Mouse (Mus musculus): Measurements from ENCODE around the gene Aspdh. TPM values are rescaled to one million over a fixed set of nuclear protein-coding genes. Genes with fewer than 3 reads are reported as not detected.

The Aspdh gene
- polyA plus RNA-seq, 1 experiment from 2014 or later = 3.9 TPM

GRCm38 (mm10) chr7:44475046-44475614, 9.9 kb downstream of the Aspdh start:
- H3K9ac ChIP-seq (ENCODE audit: low read depth, low read length) = peak overlapping the region; percentile 31; the same call in 1 of the 2 replicates
- H3K27me3 ChIP-seq (ENCODE audit: control insufficient read depth, insufficient read depth, low read depth, low read length) = no peaks in the 10 kb centered on the region; the same call in 1 of the 2 replicates
- no peaks in the 10 kb centered on the region for H3K36me3 ChIP-seq (ENCODE audit: control insufficient read depth, insufficient read depth, low read length)
- H3K4me2 ChIP-seq (ENCODE audit: low read length) = no peak overlapping the region
- H3K4me3 ChIP-seq (ENCODE audit: low read depth, low read length) = no peak overlapping the region
- no peak for ATAC-seq
- peak overlapping the region; percentile 40 for H3K27ac ChIP-seq (ENCODE audit: low read length)
- H3K9me3 ChIP-seq (replicated peaks; ENCODE audit: control insufficient read depth, low read length, poor library complexity, severe bottlenecking) = no peaks in the 10 kb centered on the region
- WGBS = 27% methylated on average over 5 of the region's 5 CpGs
- peaks cover 11% of the 10 kb centered on the region for H3K4me1 ChIP-seq (ENCODE audit: control insufficient read depth, insufficient read depth, low read length)

GRCm38 (mm10) chr7:44482836-44483435, 17.7 kb downstream of the Aspdh start:
- WGBS = 81% methylated on average over 3 of the region's 3 CpGs
- Histone ChIP-seq H3K4me2 (ENCODE audit: low read length) (no peak overlapping the region), H3K27ac (ENCODE audit: low read length) (no peak overlapping the region), H3K9me3 (replicated peaks; ENCODE audit: control insufficient read depth, low read length, poor library complexity, severe bottlenecking) (no peaks in the 10 kb centered on the region), H3K4me1 (ENCODE audit: control insufficient read depth, insufficient read depth, low read length) (no peaks in the 10 kb centered on the region), H3K4me3 (ENCODE audit: low read depth, low read length) (no peak overlapping the region), H3K36me3 (ENCODE audit: control insufficient read depth, insufficient read depth, low read length) (no peaks in the 10 kb centered on the region), H3K27me3 (ENCODE audit: control insufficient read depth, insufficient read depth, low read depth, low read length) (peaks cover 3% of the 10 kb centered on the region), H3K9ac (ENCODE audit: low read depth, low read length) (0 out of 2 replicates have a peak overlapping the region, but pooled peaks have one; percentile 38)
- no peak for ATAC-seq

GRCm38 (mm10) chr7:44484109-44484508, 18.9 kb downstream of the Aspdh start:
- Histone ChIP-seq H3K4me3 (ENCODE audit: low read depth, low read length) (no peak overlapping the region), H3K36me3 (ENCODE audit: control insufficient read depth, insufficient read depth, low read length) (peaks cover 8% of the 10 kb centered on the region), H3K9me3 (replicated peaks; ENCODE audit: control insufficient read depth, low read length, poor library complexity, severe bottlenecking) (no peaks in the 10 kb centered on the region), H3K4me1 (ENCODE audit: control insufficient read depth, insufficient read depth, low read length) (no peaks in the 10 kb centered on the region), H3K9ac (ENCODE audit: low read depth, low read length) (no peak overlapping the region), H3K27me3 (ENCODE audit: control insufficient read depth, insufficient read depth, low read depth, low read length) (peaks cover 3% of the 10 kb centered on the region), H3K27ac (ENCODE audit: low read length) (no peak overlapping the region), H3K4me2 (ENCODE audit: low read length) (no peak overlapping the region)
- no peak for ATAC-seq
- 100% methylated on average over 1 of the region's 1 CpGs for WGBS

GRCm38 (mm10) chr7:44484841-44485571, 19.8 kb downstream of the Aspdh start:
- Histone ChIP-seq H3K27ac (ENCODE audit: low read length) (no peak overlapping the region), H3K4me2 (ENCODE audit: low read length) (no peak overlapping the region), H3K4me3 (ENCODE audit: low read depth, low read length) (no peak overlapping the region), H3K9me3 (replicated peaks; ENCODE audit: control insufficient read depth, low read length, poor library complexity, severe bottlenecking) (no peaks in the 10 kb centered on the region), H3K27me3 (ENCODE audit: control insufficient read depth, insufficient read depth, low read depth, low read length) (peaks cover 3% of the 10 kb centered on the region), H3K9ac (ENCODE audit: low read depth, low read length) (no peak overlapping the region), H3K36me3 (ENCODE audit: control insufficient read depth, insufficient read depth, low read length) (peaks cover 13% of the 10 kb centered on the region), H3K4me1 (ENCODE audit: control insufficient read depth, insufficient read depth, low read length) (no peaks in the 10 kb centered on the region)
- WGBS = 33% methylated on average over 5 of the region's 5 CpGs
- ATAC-seq = peak; percentile 84

GRCm38 (mm10) chr7:44485572-44486195, 20.5 kb downstream of the Aspdh start:
- 72% methylated on average over 7 of the region's 7 CpGs for WGBS

GRCm38 (mm10) chr7:44486927-44487575, 21.9 kb downstream of the Aspdh start:
- peaks cover 3% of the 10 kb centered on the region for H3K27me3 ChIP-seq (ENCODE audit: control insufficient read depth, insufficient read depth, low read depth, low read length)
- no peak overlapping the region for H3K9ac ChIP-seq (ENCODE audit: low read depth, low read length)
- no peaks in the 10 kb centered on the region for H3K4me1 ChIP-seq (ENCODE audit: control insufficient read depth, insufficient read depth, low read length)
- peaks cover 30% of the 10 kb centered on the region for H3K36me3 ChIP-seq (ENCODE audit: control insufficient read depth, insufficient read depth, low read length)
- no peak overlapping the region for H3K4me3 ChIP-seq (ENCODE audit: low read depth, low read length)
- H3K27ac ChIP-seq (ENCODE audit: low read length) = no peak overlapping the region
- no peak for ATAC-seq
- H3K4me2 ChIP-seq (ENCODE audit: low read length) = no peak overlapping the region
- WGBS = 63% methylated on average over 13 of the region's 13 CpGs
- no peaks in the 10 kb centered on the region for H3K9me3 ChIP-seq (replicated peaks; ENCODE audit: control insufficient read depth, low read length, poor library complexity, severe bottlenecking)

More at GRCm38 (mm10) chr7:44485572-44486195, 20.5 kb downstream of the Aspdh start:
- Histone ChIP-seq H3K4me1 (ENCODE audit: control insufficient read depth, insufficient read depth, low read length) (no peaks in the 10 kb centered on the region), H3K4me2 (ENCODE audit: low read length) (no peak overlapping the region), H3K9ac (ENCODE audit: low read depth, low read length) (no peak overlapping the region), H3K36me3 (ENCODE audit: control insufficient read depth, insufficient read depth, low read length) (peaks cover 19% of the 10 kb centered on the region), H3K27me3 (ENCODE audit: control insufficient read depth, insufficient read depth, low read depth, low read length) (peaks cover 3% of the 10 kb centered on the region), H3K27ac (ENCODE audit: low read length) (no peak overlapping the region), H3K4me3 (ENCODE audit: low read depth, low read length) (no peak overlapping the region), H3K9me3 (replicated peaks; ENCODE audit: control insufficient read depth, low read length, poor library complexity, severe bottlenecking) (no peaks in the 10 kb centered on the region)
- peak; percentile 66; the same call in 1 of the 2 replicates for ATAC-seq

- peaks cover 35% of the 10 kb centered on the region for H3K36me3 ChIP-seq (ENCODE audit: control insufficient read depth, insufficient read depth, low read length)
- no peaks in the 10 kb centered on the region for H3K9me3 ChIP-seq (replicated peaks; ENCODE audit: control insufficient read depth, low read length, poor library complexity, severe bottlenecking)
- ATAC-seq = no peak
- WGBS = 88% methylated on average over 7 of the region's 7 CpGs
- no peak overlapping the region for H3K4me3 ChIP-seq (ENCODE audit: low read depth, low read length)
- no peak overlapping the region for H3K9ac ChIP-seq (ENCODE audit: low read depth, low read length)
- no peak overlapping the region for H3K27ac ChIP-seq (ENCODE audit: low read length)
- no peaks in the 10 kb centered on the region for H3K27me3 ChIP-seq (ENCODE audit: control insufficient read depth, insufficient read depth, low read depth, low read length)
- H3K4me1 ChIP-seq (ENCODE audit: control insufficient read depth, insufficient read depth, low read length) = no peaks in the 10 kb centered on the region
- no peak overlapping the region for H3K4me2 ChIP-seq (ENCODE audit: low read length)
Measured at GRCm38 (mm10) chr7:44487936-44488335, 22.7 kb downstream of the Aspdh start.

- H3K27ac ChIP-seq (ENCODE audit: low read length) = no peak overlapping the region
- WGBS = 93% methylated on average over 8 of the region's 8 CpGs
- H3K4me3 ChIP-seq (ENCODE audit: low read depth, low read length) = no peak overlapping the region
- no peaks in the 10 kb centered on the region for H3K9me3 ChIP-seq (replicated peaks; ENCODE audit: control insufficient read depth, low read length, poor library complexity, severe bottlenecking)
- no peak for ATAC-seq
- H3K4me1 ChIP-seq (ENCODE audit: control insufficient read depth, insufficient read depth, low read length) = no peaks in the 10 kb centered on the region
- H3K36me3 ChIP-seq (ENCODE audit: control insufficient read depth, insufficient read depth, low read length) = peaks cover 38% of the 10 kb centered on the region
- H3K4me2 ChIP-seq (ENCODE audit: low read length) = no peak overlapping the region
- no peaks in the 10 kb centered on the region for H3K27me3 ChIP-seq (ENCODE audit: control insufficient read depth, insufficient read depth, low read depth, low read length)
- no peak overlapping the region for H3K9ac ChIP-seq (ENCODE audit: low read depth, low read length)
Measured at GRCm38 (mm10) chr7:44488545-44488944, 23.4 kb downstream of the Aspdh start.
